Mouse (Mus musculus): ENCODE measurements at regions not wholly inside any gene's neighbourhood (a gene's known extent, or its start where the extent isn't known, plus 50 kb on each side); places are given as distances from the start of the nearest gene placed in this dataset.

DNA sequence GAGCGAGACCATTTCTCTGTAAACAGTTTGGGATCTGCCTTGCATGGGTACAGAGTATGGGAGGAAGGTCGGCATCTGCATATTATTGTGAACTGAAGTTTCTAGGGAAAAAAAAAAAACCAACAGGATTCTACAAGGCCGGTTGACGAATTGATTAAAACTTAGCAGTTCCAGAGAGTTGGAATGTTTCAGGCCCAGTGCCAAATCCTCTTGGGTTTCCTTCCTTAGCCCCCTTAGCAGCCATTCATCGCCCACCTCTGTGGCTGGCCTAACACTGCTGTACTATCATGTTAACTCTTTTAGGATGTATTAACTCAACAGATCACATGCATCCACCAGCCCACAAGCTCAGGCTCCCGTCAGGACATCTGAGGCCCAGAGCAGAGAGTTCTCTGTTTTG is 107.9 kb downstream of the Cartpt start:
- no peak for TF ChIP-seq CTCF (IDR thresholded peaks at IDR 0.05; ENCODE audit: low read depth)
- TF ChIP-seq EP300 (IDR thresholded peaks at IDR 0.05; ENCODE audit: low read depth): no peak

Data from liver, postnatal 0 days (tissue).